Mouse (Mus musculus): Measurements from ENCODE around the gene Ncf1. TPM values are rescaled to one million over a fixed set of nuclear protein-coding genes. Genes with fewer than 3 reads are reported as not detected.

Gene Ncf1
- polyA plus RNA-seq, 1 experiment from 2014 or later: 1.8 TPM

GRCm38 (mm10) chr5:134170167-134170566 is 59.3 kb downstream of the Ncf1 start:
- Histone ChIP-seq H3K27me3 (no peaks in the 10 kb centered on the region), H3K36me3 (ENCODE audit: poor library complexity, severe bottlenecking) (peaks cover 43% of the 10 kb centered on the region), H3K9ac (no peak overlapping the region), H3K27ac (no peak overlapping the region), H3K4me1 (peaks cover 12% of the 10 kb centered on the region), H3K4me2 (no peak overlapping the region), H3K4me3 (no peak overlapping the region), H3K9me3 (replicated peaks) (no peaks in the 10 kb centered on the region)
- WGBS: 95% methylated on average over 8 of the region's 8 CpGs
- no peak for ATAC-seq

Other genes starting within 250 kb of the Ncf1 start
- gene Castor2, start 129.9 kb downstream of the Ncf1 start, polyA plus RNA-seq (2015; fragmentation: Nextera tagmentation; extraction: Ambion mirVana): 22.6 and 24.1 TPM in 2 replicates
- 23.3 and 24.4 TPM in 2 replicates for gene Rcc1l, start 52.9 kb downstream of the Ncf1 start, polyA plus RNA-seq (2015; fragmentation: Nextera tagmentation; extraction: Ambion mirVana)
- gene Gtf2ird2, start 45.6 kb downstream of the Ncf1 start, polyA plus RNA-seq (2015; fragmentation: Nextera tagmentation; extraction: Ambion mirVana): 11.0 and 12.8 TPM in 2 replicates
- gene Gtf2i, start 85.1 kb upstream of the Ncf1 start, polyA plus RNA-seq (2015; fragmentation: Nextera tagmentation; extraction: Ambion mirVana): 181 and 195 TPM in 2 replicates
- gene Gtf2ird1, start 227.1 kb upstream of the Ncf1 start, polyA plus RNA-seq (2015; fragmentation: Nextera tagmentation; extraction: Ambion mirVana): 72.9 and 80.2 TPM in 2 replicates